Comparison of ENCODE assay signal across 16 mouse cellular contexts in genomic region chr7:65780578-65781370, GRCm38 (mm10).
DNase-seq lines count a peak whose midpoint lies in the region; ATAC-seq and TF ChIP-seq lines count a peak whose summit lies in the region.
"Had no signal": no experiment of that assay in that cellular context is flagged by ENCODE, and none has a peak within 500 bp of the region (broad histone marks: within the 10 kb centered on the region; RNA-seq: fewer than 3 reads in every experiment).

No protein-coding gene starts in this region.

- peak overlapping the region; percentile 41; the same call in 1 of the 2 replicates for H3K4me3 ChIP-seq in E14TG2a.4 (replicated peaks; ENCODE audit: low read length)
- no peak overlapping the region for H3K4me3 ChIP-seq in embryonic facial prominence, embryonic 14.5 days (ENCODE audit: low read depth, low read length)
- no peak overlapping the region for H3K4me3 ChIP-seq in forebrain, embryonic 16.5 days (replicated peaks; ENCODE audit: low read length)
- H3K4me3 ChIP-seq in limb, embryonic 14.5 days (replicated peaks; ENCODE audit: low read length): no peak overlapping the region
- H3K4me3 ChIP-seq in left cerebral cortex, adult 2 months: no peak overlapping the region
- H3K4me3 ChIP-seq: erythroblast, embryonic 14.5 days had no signal

- intact Hi-C loops in left cerebral cortex, adult 2 months (cut with DNase I): no loop called here

- no peak for ATAC-seq in embryonic facial prominence, embryonic 14.5 days (ENCODE audit: low read depth)
- ATAC-seq in forebrain, embryonic 16.5 days: peak; percentile 77
- peak; percentile 57 for ATAC-seq in limb, embryonic 14.5 days (ENCODE audit: low FRiP score, low read depth)
- ATAC-seq: hindbrain, postnatal 0 days had no signal

- no peak for TF ChIP-seq CTCF in E14TG2a.4 (conservative IDR thresholded peaks at IDR 0.05; ENCODE audit: low read length)
- no peak for TF ChIP-seq CTCF in left cerebral cortex, adult 2 months (IDR thresholded peaks at IDR 0.05)

- peaks cover 17% of the 10 kb centered on the region for H3K9me3 ChIP-seq in E14TG2a.4 (ENCODE audit: low read length)
- no peaks in the 10 kb centered on the region for H3K9me3 ChIP-seq in embryonic facial prominence, embryonic 14.5 days (ENCODE audit: control insufficient read depth, low read length)
- no peaks in the 10 kb centered on the region for H3K9me3 ChIP-seq in forebrain, embryonic 16.5 days (ENCODE audit: control insufficient read depth, low read length)
- H3K9me3 ChIP-seq in limb, embryonic 14.5 days (ENCODE audit: control insufficient read depth, low read length): no peaks in the 10 kb centered on the region

- peak overlapping the region; percentile 15; the same call in 1 of the 2 replicates for H3K4me2 ChIP-seq in embryonic facial prominence, embryonic 14.5 days (ENCODE audit: low read depth, low read length)
- no peak overlapping the region for H3K4me2 ChIP-seq in forebrain, embryonic 16.5 days (ENCODE audit: low read length)
- peak overlapping the region; percentile 6; the same call in 1 of the 2 replicates for H3K4me2 ChIP-seq in limb, embryonic 14.5 days (replicated peaks; ENCODE audit: low read depth, low read length, severe bottlenecking)
- H3K4me2 ChIP-seq: midbrain, embryonic 11.5 days had no signal

- DNase-seq in embryonic facial prominence, embryonic 14.5 days (ENCODE audit: low spot score): peak; percentile 40
- peak; percentile 54 for DNase-seq in limb, embryonic 14.5 days (ENCODE audit: low spot score)
- no peak for DNase-seq in left cerebral cortex, adult 11 months (ENCODE audit: low spot score)
- no peak for DNase-seq in layer of hippocampus, postnatal 10 days (ENCODE audit: low spot score in 2 of 2)
- no peak for DNase-seq in left cerebral cortex, adult 2 months (ENCODE audit: extremely low spot score in 1 of 2, low spot score in 2 of 2)
- DNase-seq: cerebellum, adult 9-11 months; heart, postnatal 4 days; kidney, adult 2 months; kidney, postnatal 25 days; left cerebral cortex, postnatal 4 days had no signal

- no peak overlapping the region; the same call in 1 of the 2 replicates for H3K27ac ChIP-seq in embryonic facial prominence, embryonic 14.5 days (replicated peaks; ENCODE audit: low read depth, low read length)
- H3K27ac ChIP-seq in forebrain, embryonic 16.5 days (ENCODE audit: low read length): no peak overlapping the region
- H3K27ac ChIP-seq in limb, embryonic 14.5 days (replicated peaks; ENCODE audit: low read depth, low read length): no peak overlapping the region
- H3K27ac ChIP-seq in left cerebral cortex, adult 2 months: no peak overlapping the region
- H3K27ac ChIP-seq: hindbrain, postnatal 0 days; macrophage had no signal

- H3K27me3 ChIP-seq in E14TG2a.4 (ENCODE audit: insufficient read depth, low read length): no peaks in the 10 kb centered on the region
- H3K27me3 ChIP-seq in embryonic facial prominence, embryonic 14.5 days (replicated peaks; ENCODE audit: control insufficient read depth, insufficient read depth, low read length): no peaks in the 10 kb centered on the region
- no peaks in the 10 kb centered on the region for H3K27me3 ChIP-seq in forebrain, embryonic 16.5 days (replicated peaks; ENCODE audit: control insufficient read depth, insufficient read depth, low read length)
- no peaks in the 10 kb centered on the region for H3K27me3 ChIP-seq in limb, embryonic 14.5 days (ENCODE audit: control insufficient read depth, insufficient read depth, low read length)

- H3K4me1 ChIP-seq in E14TG2a.4 (replicated peaks; ENCODE audit: low read depth, low read length): peaks cover 13% of the 10 kb centered on the region
- peaks cover 17% of the 10 kb centered on the region for H3K4me1 ChIP-seq in embryonic facial prominence, embryonic 14.5 days (ENCODE audit: control insufficient read depth, insufficient read depth, low read length)
- peaks cover 15% of the 10 kb centered on the region for H3K4me1 ChIP-seq in forebrain, embryonic 16.5 days (replicated peaks; ENCODE audit: control insufficient read depth, insufficient read depth, low read length)
- H3K4me1 ChIP-seq in limb, embryonic 14.5 days (ENCODE audit: control insufficient read depth, insufficient read depth, low read length): peaks cover 31% of the 10 kb centered on the region

- 58% methylated on average over 9 of the region's 9 CpGs for WGBS in embryonic facial prominence, embryonic 14.5 days
- WGBS in forebrain, embryonic 16.5 days: 13% methylated on average over 9 of the region's 9 CpGs
- 27% methylated on average over 9 of the region's 9 CpGs for WGBS in limb, embryonic 14.5 days

- H3K9ac ChIP-seq in embryonic facial prominence, embryonic 14.5 days (ENCODE audit: low read depth, low read length): no peak overlapping the region
- H3K9ac ChIP-seq in forebrain, embryonic 16.5 days (replicated peaks; ENCODE audit: low read depth, low read length): no peak overlapping the region
- H3K9ac ChIP-seq in limb, embryonic 14.5 days (ENCODE audit: low read depth, low read length, severe bottlenecking): no peak overlapping the region

- no peaks in the 10 kb centered on the region for H3K36me3 ChIP-seq in E14TG2a.4 (ENCODE audit: insufficient read depth, low read length)
- H3K36me3 ChIP-seq in embryonic facial prominence, embryonic 14.5 days (ENCODE audit: control insufficient read depth, insufficient read depth, low read length): no peaks in the 10 kb centered on the region
- no peaks in the 10 kb centered on the region for H3K36me3 ChIP-seq in forebrain, embryonic 16.5 days (ENCODE audit: control insufficient read depth, insufficient read depth)
- no peaks in the 10 kb centered on the region for H3K36me3 ChIP-seq in limb, embryonic 14.5 days (ENCODE audit: control insufficient read depth, insufficient read depth, low read length)

- no peak for TF ChIP-seq POLR2A in limb, embryonic 14.5 days (IDR thresholded peaks at IDR 0.05; ENCODE audit: borderline replicate concordance, extremely low read depth, insufficient read depth, insufficient read length)

Comparison
In these comparisons a context has a peak if more than half of its experiments do, and no peak if none do; other contexts are left out.
1. DNase-seq: peak in embryonic facial prominence, embryonic 14.5 days (single experiment) and limb, embryonic 14.5 days (single experiment); none in left cerebral cortex, adult 11 months (single experiment), layer of hippocampus, postnatal 10 days (0 of 2) and left cerebral cortex, adult 2 months (0 of 2).